Mouse (Mus musculus) left cerebral cortex, postnatal 14 days (tissue): ENCODE results near the gene Rph3a. TPM values are rescaled to one million over a fixed set of nuclear protein-coding genes. Genes with fewer than 3 reads are reported as not detected.

Experiments used
- total RNA-seq, 2 experiments: library from RNA; stranded (reverse); gene quantifications; 2 replicates each; pipeline ENCODE4 v1.2.3; 2021

Gene Rph3a
- total RNA-seq, 2 experiments from 2014 or later: 252 to 253 TPM

Other genes with a start within 250 kb of the Rph3a start
- gene Oas3, start 232.4 kb downstream of the Rph3a start, total RNA-seq: not detected
- gene Oas1e, start 214.6 kb downstream of the Rph3a start, total RNA-seq: not detected
- under 1 TPM; 0.59 to 0.87 TPM for gene Oas1c, start 197.6 kb downstream of the Rph3a start, total RNA-seq
- gene Oas1f, start 162.7 kb downstream of the Rph3a start, total RNA-seq: not detected
- not detected for gene Oas1h, start 148.7 kb downstream of the Rph3a start, total RNA-seq
- gene Oas1g, start 122.5 kb downstream of the Rph3a start, total RNA-seq: not detected
- under 1 TPM; 0.37 to 0.40 TPM for gene Oas1a, start 102.6 kb downstream of the Rph3a start, total RNA-seq
- gene Oas1d, start 95.6 kb downstream of the Rph3a start, total RNA-seq: not detected
- 10 to 100 TPM; 79.6 to 84.9 TPM for gene Ptpn11, start 181.3 kb upstream of the Rph3a start, total RNA-seq
- 100 to 1,000 TPM; 391 to 441 TPM for gene Rpl6, start 194.4 kb upstream of the Rph3a start, total RNA-seq
- 100 to 1,000 TPM; 223 to 227 TPM for gene Hectd4, start 210.1 kb upstream of the Rph3a start, total RNA-seq